Mouse (Mus musculus) Muller cell, postnatal 12 days (primary cell): ENCODE measurements around the gene Ube2i.

Experiments
- DNase-seq: peaks from one replicate; pipeline ENCODE4 v3.0.0-alpha.2; 2015; ENCODE audit errors: inconsistent ontology term

Gene Ube2i

DNA sequence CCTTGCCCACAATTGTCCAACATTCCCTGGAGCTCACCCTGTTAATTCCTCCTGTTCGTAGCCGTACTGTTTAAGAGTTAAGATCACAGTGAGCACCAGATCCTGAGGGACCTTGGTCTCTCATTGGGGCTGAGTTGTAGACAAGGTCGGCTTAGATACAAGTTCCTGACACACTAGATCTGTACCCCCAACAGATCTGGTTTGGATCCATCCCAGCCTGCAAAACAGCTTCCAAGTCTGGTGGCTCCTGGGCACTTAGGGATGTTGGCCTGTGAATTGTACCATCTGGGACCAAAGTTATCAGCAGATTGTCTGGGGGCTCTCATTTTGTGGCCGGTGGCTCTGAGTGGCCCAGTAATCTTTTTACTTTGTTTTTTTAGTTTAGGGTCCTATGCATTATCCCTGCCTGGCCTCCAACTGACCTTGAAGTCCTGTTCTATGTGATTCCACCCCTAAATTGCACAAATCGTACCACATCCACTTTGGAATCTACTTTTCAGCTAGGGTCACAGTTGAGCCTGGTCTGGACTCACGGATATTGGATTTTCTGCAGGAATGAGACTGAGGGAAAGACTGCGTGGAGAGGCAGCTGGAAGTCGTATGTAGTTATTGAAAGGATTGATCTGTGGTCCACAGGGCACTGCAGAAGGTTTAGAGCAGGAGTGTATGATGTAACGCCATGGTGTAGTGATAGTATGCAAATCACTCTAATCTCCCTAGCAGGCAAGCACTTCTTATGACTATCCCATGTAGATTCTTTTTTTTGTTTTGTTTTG, at the start of gene Ube2i:
Gene Ube2i (minus strand): TSS at position 52 of the 776 bp plus-strand sequence.
- no peak for DNase-seq

DNA sequence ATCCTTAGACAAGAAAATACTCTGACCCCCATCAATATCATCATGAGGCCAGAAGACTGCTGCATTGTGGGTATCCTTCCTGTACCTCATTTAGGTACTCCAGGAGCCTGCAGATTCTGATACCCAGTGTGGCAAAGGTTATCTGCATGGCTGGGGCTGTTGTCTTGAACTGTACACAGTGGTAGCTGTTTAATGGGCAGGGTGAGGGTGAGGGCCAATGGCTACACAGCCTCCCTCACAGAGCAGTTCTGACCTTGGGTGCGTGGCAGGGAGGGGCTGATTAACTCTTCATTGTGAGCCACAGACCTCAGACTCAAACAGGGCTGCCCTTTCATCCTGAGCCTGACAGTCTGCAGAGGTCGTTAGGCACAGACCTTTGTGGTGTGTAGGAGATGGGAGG, 48.5 kb upstream of the Ube2i start:
- no peak for DNase-seq

DNA sequence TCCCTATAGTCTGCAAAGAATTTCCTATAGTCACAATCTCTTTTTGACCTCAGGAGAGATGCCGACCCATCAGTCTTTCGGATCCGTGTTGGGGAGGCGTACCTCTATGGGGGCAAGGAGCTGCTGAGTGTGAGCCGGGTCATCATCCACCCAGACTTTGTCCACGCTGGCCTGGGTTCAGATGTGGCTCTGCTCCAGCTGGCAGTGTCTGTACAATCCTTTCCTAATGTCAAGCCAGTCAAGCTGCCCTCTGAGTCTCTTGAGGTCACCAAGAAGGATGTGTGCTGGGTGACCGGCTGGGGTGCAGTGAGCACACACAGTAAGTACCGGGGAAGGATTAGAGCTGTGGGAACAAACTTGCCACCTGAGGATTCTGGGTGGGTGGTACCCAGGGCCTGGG, 46.4 kb upstream of the Ube2i start:
- no peak for DNase-seq

- no peak for DNase-seq
Measured at GRCm38 (mm10) chr17:25318354-25318753, 43.9 kb upstream of the Ube2i start, which contains the start of gene Prss29. Gene Prss29, plus strand, starts transcription at chr17:25318654.

DNA sequence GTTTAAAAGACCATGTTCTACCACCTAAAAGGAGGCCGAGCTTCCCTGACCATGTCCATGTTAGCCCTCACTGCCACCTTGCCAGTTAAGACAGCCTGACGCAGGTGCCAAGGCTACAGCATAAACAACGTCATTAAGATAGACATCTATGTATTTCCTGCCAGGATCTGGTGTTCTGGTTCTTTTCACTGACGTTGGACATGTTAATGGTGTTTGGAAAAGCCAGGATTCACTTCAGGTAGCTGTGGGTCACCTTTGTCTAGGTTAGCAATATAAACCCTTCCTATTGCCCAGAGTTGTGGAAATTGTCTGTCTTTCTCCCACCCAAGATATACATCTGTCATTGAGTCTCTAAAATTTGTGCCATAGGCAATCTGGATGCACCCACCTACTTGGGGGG, 33.9 kb upstream of the Ube2i start, which contains the start of gene Prss28:
Gene Prss28 (plus strand): TSS at position 301 of the 400 bp plus-strand sequence.
- DNase-seq: no peak

DNA sequence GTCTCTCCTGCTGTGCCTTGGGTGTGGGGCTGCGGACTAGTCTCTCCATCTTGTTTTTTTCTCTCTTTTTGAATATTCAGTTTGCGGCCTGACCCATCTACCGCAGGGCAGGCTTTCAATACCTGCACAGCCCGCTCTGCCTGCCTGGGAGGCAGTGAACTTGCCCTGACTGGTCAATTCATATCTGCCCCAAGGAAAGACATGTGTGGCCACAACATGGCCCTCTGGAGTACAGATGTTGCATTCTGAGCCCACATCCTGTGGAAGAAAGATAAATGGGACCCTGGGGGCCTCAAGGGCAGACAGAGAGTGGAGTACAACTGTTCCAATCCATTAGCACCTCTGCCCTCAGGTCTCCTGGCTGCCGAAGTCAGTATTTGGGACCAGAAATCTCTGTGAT, 23.7 kb upstream of the Ube2i start, which contains the start of gene Prss34:
Gene Prss34 (plus strand): TSS at position 301 of the 400 bp plus-strand sequence.
- DNase-seq: no peak

GRCm38 (mm10) chr17:25294111-25294510, 19.7 kb upstream of the Ube2i start:
- no peak for DNase-seq

DNA sequence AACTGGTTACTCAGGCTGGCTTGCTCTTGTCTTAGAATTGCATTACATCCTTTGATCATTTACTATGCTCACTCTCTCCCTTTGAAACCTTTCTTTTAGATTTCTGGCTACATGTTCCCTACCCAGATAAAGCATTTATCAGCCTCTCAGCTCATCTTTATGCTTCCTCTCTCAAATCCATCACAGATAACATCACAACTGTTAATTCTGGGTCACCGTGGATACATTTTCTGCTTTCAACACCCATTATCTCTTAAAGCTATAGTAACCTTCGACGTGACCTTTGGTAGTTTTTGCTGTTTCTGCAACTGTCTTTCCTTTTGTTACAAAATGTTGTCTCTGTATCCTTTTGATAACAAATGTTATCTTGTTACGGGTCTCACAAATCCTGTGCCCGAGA, 19.1 kb upstream of the Ube2i start:
- DNase-seq: no peak

DNA sequence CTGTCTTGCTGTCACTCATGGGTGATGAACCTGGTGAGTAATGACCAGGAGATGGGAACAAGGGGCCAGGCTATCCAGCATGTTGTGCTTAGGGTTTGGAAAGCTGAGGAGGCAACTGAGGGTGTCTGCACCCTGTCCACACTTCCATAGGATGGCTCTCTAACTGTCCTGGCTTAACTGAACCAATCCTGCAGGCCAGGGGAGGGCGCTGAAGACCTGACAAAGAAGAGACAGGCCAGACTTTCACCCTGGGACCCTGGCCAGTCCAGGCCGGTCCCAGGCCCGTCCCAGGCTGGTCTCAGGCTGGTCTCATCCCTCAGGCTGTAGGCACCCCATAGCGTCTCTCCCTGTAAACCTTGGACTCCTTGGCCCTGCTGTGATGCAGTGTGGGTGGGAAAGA, 16.0 kb upstream of the Ube2i start:
- no peak for DNase-seq

GRCm38 (mm10) chr17:25288842-25289241, 14.4 kb upstream of the Ube2i start:
- peak; percentile 30 for DNase-seq

GRCm38 (mm10) chr17:25285033-25285432, 10.6 kb upstream of the Ube2i start:
- DNase-seq: peak; percentile 60

- peak; percentile 7 for DNase-seq
Measured at GRCm38 (mm10) chr17:25282133-25282532, 7.7 kb upstream of the Ube2i start.

DNA sequence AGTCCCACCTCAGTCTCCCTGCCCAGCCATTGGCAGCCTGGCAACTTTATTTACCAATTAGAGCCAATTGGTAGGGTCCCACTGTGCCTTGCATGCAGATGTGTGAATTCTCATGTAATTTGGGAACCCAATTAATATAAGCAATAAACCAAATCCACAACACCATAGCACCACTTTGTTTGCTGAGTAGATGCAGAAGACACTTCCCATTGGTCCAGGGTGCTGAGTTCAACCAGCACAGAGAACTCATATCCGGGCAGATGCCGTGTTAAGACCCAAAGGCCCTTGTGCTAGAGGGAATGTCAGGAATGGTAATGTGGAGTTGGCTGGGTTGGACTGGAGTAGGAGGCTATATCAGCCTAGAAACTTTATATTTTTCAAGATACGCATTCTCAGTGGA, 1.4 kb upstream of the Ube2i start:
- no peak for DNase-seq

DNA sequence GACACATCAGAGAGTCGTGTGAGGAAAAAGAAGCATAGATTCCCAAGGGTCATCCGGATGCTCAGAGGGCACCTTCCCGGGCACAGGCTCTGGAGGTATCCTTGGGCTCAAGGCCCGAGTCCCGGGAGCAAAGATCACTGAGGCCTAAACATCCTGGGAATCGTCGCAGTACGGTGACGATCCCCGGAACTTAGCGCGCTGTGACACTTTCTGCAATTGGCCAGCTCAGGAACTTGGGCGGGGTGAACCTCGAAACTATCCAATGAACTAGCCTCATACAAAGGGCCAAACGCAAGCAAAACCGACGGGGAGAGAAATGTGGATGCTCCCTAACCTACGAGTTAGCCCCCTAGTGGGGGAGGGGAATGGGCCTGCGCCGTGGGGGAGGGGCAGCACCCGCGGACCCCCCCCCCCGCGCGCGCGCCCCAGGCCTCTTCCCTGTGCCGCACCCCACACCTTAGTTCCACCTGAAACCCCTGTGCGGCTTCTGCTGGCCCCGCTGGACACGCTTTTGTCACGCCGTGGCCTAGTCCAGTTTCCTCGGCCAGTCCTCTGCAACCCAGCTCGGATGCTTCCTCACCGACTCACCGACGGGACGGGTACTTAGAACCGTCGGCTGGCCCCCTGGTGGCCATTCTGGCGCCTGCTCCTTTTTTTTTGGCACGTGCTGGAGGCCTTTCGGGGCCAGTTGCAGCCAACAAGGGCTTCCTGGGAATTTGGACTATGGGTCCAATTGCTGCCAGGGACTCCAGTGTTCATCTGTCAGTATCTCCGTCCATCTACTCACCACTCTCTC, 518 bp downstream of the Ube2i start:
- peak; percentile 100 for DNase-seq

- no peak for DNase-seq
Measured at GRCm38 (mm10) chr17:25272951-25273705, 1.3 kb downstream of the Ube2i start.

DNA sequence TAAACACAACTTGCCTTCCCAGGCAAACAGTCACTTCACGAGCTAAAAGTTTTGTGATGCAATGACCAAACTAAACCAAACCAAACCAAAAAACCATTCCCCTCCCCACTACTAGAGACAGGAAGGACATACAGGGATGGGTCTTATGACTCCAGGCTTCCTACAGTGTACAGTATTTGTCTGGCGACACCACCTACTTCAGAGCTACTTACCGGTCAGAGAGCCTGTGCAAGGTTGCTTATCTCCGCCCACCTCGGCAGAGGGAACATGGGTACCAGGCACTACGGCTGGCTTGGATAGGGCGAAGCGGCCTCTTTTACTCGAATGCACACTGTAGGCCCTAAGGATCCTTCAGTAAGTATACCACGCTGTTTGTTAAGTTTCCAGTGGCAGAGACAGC, 2.1 kb downstream of the Ube2i start:
- DNase-seq: peak; percentile 22

GRCm38 (mm10) chr17:25270795-25271335, 3.6 kb downstream of the Ube2i start:
- DNase-seq: no peak

- no peak for DNase-seq
Measured at GRCm38 (mm10) chr17:25264453-25264852, 10.0 kb downstream of the Ube2i start.

- DNase-seq: peak; percentile 57
Measured at GRCm38 (mm10) chr17:25257804-25258261, 16.6 kb downstream of the Ube2i start.

DNA sequence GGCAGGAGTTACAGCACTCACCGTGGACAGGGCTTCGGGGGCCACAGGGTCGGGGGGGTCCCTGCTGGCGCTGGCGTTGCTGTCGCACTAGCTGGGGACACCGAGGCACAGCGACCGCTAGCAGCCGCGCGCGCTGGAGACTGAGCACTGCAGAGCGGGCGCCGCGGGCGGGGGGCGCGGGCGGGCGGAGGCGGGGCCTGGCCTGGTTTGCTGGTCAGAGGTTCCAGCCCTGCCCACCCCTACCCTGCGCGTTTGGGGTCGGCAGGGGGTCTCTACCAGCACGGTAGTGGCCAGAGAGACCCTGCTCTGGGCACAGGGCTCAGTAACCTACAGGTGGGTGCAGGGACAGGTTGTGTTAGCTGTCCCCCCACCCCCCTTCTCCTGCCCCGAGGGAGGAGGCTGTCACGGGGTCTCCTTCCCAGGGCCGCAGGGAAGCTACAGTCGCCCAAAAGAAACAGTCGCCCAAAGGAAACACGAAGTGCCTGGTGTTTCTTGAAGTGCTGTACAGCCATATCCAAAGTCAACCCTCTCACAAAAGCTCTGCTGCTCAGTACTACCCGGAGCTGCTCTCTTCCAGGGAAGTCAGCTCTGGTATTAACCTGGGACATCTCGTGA, 18.2 kb downstream of the Ube2i start, which contains the start of gene Baiap3:
Gene Baiap3 (minus strand): TSS at position 225 of the 615 bp plus-strand sequence.
- no peak for DNase-seq

DNA sequence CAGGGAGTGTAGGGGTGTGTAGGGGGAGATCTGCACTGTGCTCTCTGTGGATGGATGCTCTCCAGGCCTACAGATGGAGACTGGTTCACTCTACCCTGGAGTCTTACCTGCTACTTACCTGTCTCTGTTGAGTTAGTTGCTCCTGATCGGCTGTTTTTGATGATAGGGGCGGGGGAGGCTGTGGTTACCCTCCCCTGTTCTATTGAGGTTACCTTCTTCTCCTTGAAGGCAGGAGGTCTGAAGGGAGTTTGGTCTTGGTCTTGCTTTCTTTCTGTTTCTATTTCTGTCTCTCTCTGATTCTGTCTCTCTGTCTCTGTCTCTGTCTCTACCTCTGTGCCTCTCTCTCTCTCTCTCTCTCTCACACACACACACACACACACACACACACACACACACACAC, 19.3 kb downstream of the Ube2i start:
- DNase-seq: no peak
